Comparison of ENCODE assay signal across 8 mouse cellular contexts in the genomic region with DNA sequence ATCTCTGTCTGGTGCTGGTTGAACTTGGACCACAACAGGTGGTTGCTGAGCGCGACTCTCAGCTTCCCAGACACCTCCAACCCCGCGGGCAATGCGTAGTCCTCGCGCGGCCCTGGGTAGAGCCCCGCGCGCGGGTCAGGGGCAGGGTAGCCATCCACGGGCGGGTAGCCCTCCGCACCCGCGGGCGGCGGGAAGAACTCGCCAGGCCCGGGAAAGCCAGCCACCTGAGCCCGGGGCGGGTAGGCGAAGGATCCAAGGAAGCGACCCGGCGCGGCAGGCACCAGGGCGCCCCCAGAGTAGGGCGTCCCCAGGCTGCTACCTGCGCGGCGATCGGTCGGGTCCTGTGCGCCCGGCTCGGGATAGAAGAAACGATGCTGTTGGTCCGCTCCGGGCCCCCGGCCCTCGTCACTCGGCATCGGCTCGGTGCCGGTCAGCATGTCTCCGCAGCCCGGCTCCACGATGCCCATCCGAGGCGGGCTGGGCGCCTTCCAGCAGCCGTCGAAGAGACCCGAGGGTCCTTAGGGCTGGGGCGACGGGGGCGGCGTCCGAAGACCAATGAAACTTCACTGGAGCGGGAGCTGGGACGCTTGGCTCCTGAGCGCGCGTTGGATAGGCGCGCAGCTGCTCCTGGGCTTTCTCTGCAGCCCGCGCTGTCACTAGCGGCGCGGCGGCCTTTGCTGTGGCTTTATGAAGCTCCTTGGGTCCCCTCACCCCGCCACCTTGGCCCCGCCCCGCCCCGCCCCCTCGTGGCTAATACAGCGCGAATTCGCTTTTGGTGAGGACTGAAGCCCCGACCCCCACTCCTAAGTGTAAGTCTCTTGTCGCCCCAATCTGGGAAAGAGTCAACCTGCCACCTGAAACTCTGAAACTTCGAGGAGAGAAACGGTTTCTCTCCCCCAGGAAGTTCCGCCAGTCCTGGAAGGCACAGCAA. TPM values are rescaled to one million over a fixed set of nuclear protein-coding genes. Genes with fewer than 3 reads are reported as not detected.
DNase-seq lines count a peak whose midpoint lies in the region; ATAC-seq and TF ChIP-seq lines count a peak whose summit lies in the region.

A gene (minus strand): TSS at position 661 of the 931 bp plus-strand sequence.

- H3K4me1 ChIP-seq in CH12.LX (ENCODE audit: control insufficient read depth in 1 of 2, insufficient read depth in 2 of 2) = peaks cover 7 to 40% of the 10 kb centered on the region in 2 experiments; a peak in 3 of 4 replicates
- peaks cover 5% of the 10 kb centered on the region; the same call in 1 of the 2 replicates for H3K4me1 ChIP-seq in forebrain, postnatal 0 days (ENCODE audit: insufficient read depth)
- peaks cover 18% of the 10 kb centered on the region for H3K4me1 ChIP-seq in midbrain, embryonic 12.5 days

- H3K9me3 ChIP-seq in CH12.LX (replicated peaks; ENCODE audit: low read length) = peaks cover 7% of the 10 kb centered on the region
- no peaks in the 10 kb centered on the region for H3K9me3 ChIP-seq in forebrain, postnatal 0 days (ENCODE audit: low read length)
- no peaks in the 10 kb centered on the region for H3K9me3 ChIP-seq in midbrain, embryonic 12.5 days

- H3K79me2 ChIP-seq in CH12.LX (replicated peaks; ENCODE audit: control insufficient read depth, extremely low read depth, insufficient read depth, poor library complexity, severe bottlenecking) = no peaks in the 10 kb centered on the region

- no peak for ATAC-seq in forebrain, postnatal 0 days
- no peak for ATAC-seq in midbrain, embryonic 12.5 days (ENCODE audit: low FRiP score, low read depth)

- no peak for TF ChIP-seq RAD21 in CH12.LX (IDR thresholded peaks at IDR 0.05; ENCODE audit: low read depth, low read length)

- H3K36me3 ChIP-seq in CH12.LX (replicated peaks in 1 of 2; ENCODE audit: control insufficient read depth in 1 of 2, insufficient read depth in 1 of 2, low read length in 1 of 2) = no peaks in the 10 kb centered on the region
- no peaks in the 10 kb centered on the region for H3K36me3 ChIP-seq in forebrain, postnatal 0 days (ENCODE audit: insufficient read depth)
- no peaks in the 10 kb centered on the region for H3K36me3 ChIP-seq in midbrain, embryonic 12.5 days

- TF ChIP-seq EP300 in CH12.LX (IDR thresholded peaks at IDR 0.05; ENCODE audit: low read length) = no peak

- WGBS in forebrain, postnatal 0 days = under 1% methylated on average over 85 of the region's 87 CpGs
- under 1% methylated on average over 79 of the region's 87 CpGs for WGBS in midbrain, embryonic 12.5 days

- no peak within 1 kb of the TSS for H3K27ac ChIP-seq in CH12.LX (ENCODE audit: insufficient read depth, low read depth)
- H3K27ac ChIP-seq in forebrain, postnatal 0 days (ENCODE audit: low read depth, low read length) = no peak within 1 kb of the TSS
- H3K27ac ChIP-seq in midbrain, embryonic 12.5 days (replicated peaks) = no peak within 1 kb of the TSS

- in situ Hi-C loops in CH12.LX (cut with MboI; ENCODE audit: low pct_ligation_motif_present, low pct_unique_long_range_greater_than_20kb, low sequenced_read_pairs) = loop anchor here (5.0 kb wide), 1 partner anchor 32 kb away; no protein-coding TSS in a partner anchor

- TF ChIP-seq CTCF in CH12.LX (conservative IDR thresholded peaks at IDR 0.05 in 1 of 2, IDR thresholded peaks at IDR 0.05 in 1 of 2; ENCODE audit: low read depth in 2 of 2, low read length in 2 of 2) = no peak
- TF ChIP-seq CTCF in forebrain, postnatal 0 days (IDR thresholded peaks at IDR 0.05; ENCODE audit: low read depth) = no peak

- H3K4me2 ChIP-seq in CH12.LX (ENCODE audit: insufficient read depth, low read depth, poor library complexity, severe bottlenecking) = 0 out of 2 replicates have a peak within 1 kb of the TSS, but pooled peaks have one; percentile 10
- H3K4me2 ChIP-seq in forebrain, postnatal 0 days (ENCODE audit: low read depth) = peak within 1 kb of the TSS; percentile 58
- peak within 1 kb of the TSS; percentile 65 for H3K4me2 ChIP-seq in midbrain, embryonic 12.5 days (replicated peaks)

- DNase-seq in embryo, embryonic 10 days (ENCODE audit: low spot score) = peak; percentile 64
- no peak for DNase-seq in embryo, embryonic 9.5 days (ENCODE audit: extremely low spot score)
- no peak for DNase-seq in CH12.LX (ENCODE audit: extremely low read depth)
- no peak for DNase-seq in forebrain, postnatal 0 days
- peak; percentile 52 for DNase-seq in thymus, postnatal 25 days
- DNase-seq in layer of hippocampus, postnatal 36 days = no peak
- DNase-seq in layer of hippocampus, postnatal 25 days (ENCODE audit: extremely low spot score in 1 of 2, low spot score in 1 of 2) = no peak

- no peak for TF ChIP-seq POLR2A in CH12.LX (IDR thresholded peaks at IDR 0.05; ENCODE audit: low read depth, low read length)

- H3K4me3 ChIP-seq in CH12.LX (replicated peaks in 1 of 3; ENCODE audit: low read depth in 2 of 3, low read length in 2 of 3, poor library complexity in 1 of 3) = peak within 1 kb of the TSS in 1 of 3 experiments; percentile 14
- peak within 1 kb of the TSS; percentile 33 for H3K4me3 ChIP-seq in forebrain, postnatal 0 days (ENCODE audit: low read depth, low read length)
- peak within 1 kb of the TSS; percentile 41 for H3K4me3 ChIP-seq in midbrain, embryonic 12.5 days

- dilution Hi-C loops in CH12.LX (cut with MboI; ENCODE audit: extremely low pct_ligation_motif_present, extremely low pct_unique_long_range_greater_than_20kb, low sequenced_read_pairs) = no loop called here

- H3K27me3 ChIP-seq in CH12.LX (replicated peaks) = no peaks in the 10 kb centered on the region
- peaks cover 35% of the 10 kb centered on the region for H3K27me3 ChIP-seq in forebrain, postnatal 0 days (ENCODE audit: insufficient read depth, low read length)
- H3K27me3 ChIP-seq in midbrain, embryonic 12.5 days = peaks cover 79% of the 10 kb centered on the region

- H3K9ac ChIP-seq in CH12.LX (ENCODE audit: insufficient read depth, low read depth) = no peak within 1 kb of the TSS
- peak within 1 kb of the TSS; percentile 28; the same call in 1 of the 2 replicates for H3K9ac ChIP-seq in forebrain, postnatal 0 days
- H3K9ac ChIP-seq in midbrain, embryonic 12.5 days (replicated peaks) = peak within 1 kb of the TSS; percentile 28; the same call in 1 of the 2 replicates

TF ChIP-seq in CH12.LX, 34 proteins besides CTCF, POLR2A, EP300 and RAD21:
- TF ChIP-seq ZNF384 (IDR thresholded peaks at IDR 0.05; ENCODE audit: low read depth, low read length) = no peak
- TF ChIP-seq RCOR1 (conservative IDR thresholded peaks at IDR 0.05; ENCODE audit: low read depth, low read length) = no peak
- no peak for TF ChIP-seq SIN3A (IDR thresholded peaks at IDR 0.05; ENCODE audit: low read length)
- TF ChIP-seq ELF1 (IDR thresholded peaks at IDR 0.05; ENCODE audit: low read depth, low read length) = no peak
- no peak for TF ChIP-seq POLR2AphosphoS2 (IDR thresholded peaks at IDR 0.05; ENCODE audit: low read depth, low read length)
- TF ChIP-seq ZC3H11A (IDR thresholded peaks at IDR 0.05; ENCODE audit: low read depth, low read length) = no peak
- no peak for TF ChIP-seq MYC (IDR thresholded peaks at IDR 0.05; ENCODE audit: low read depth, low read length)
- no peak for TF ChIP-seq GABPA (IDR thresholded peaks at IDR 0.05; ENCODE audit: insufficient replicate concordance, low read depth, low read length)
- no peak for TF ChIP-seq TCF12 (IDR thresholded peaks at IDR 0.05; ENCODE audit: low read depth, low read length)
- no peak for TF ChIP-seq ZMIZ1 (IDR thresholded peaks at IDR 0.05; ENCODE audit: low read depth, low read length)
- no peak for TF ChIP-seq TBP (conservative IDR thresholded peaks at IDR 0.05; ENCODE audit: low read depth, low read length)
- no peak for TF ChIP-seq NRF1 (IDR thresholded peaks at IDR 0.05; ENCODE audit: low read depth, low read length)
- TF ChIP-seq IRF4 (IDR thresholded peaks at IDR 0.05; ENCODE audit: low read depth, low read length) = no peak

RNA-seq across cellular contexts. Expression of the gene that starts here (rescaled TPM):
- 0.08 TPM in 2 replicates for total RNA-seq in CH12.LX (2012; rRNA removed)
- total RNA-seq in CH12.LX (2014; rRNA removed) = not detected in 2 replicates
- 0.09 TPM in 1 of 2 replicates, not detected in the other for polyA plus RNA-seq in CH12.LX (2012; ENCODE audit: insufficient read length, low read depth)
- 1.6 and 1.7 TPM in 2 replicates for total RNA-seq in forebrain, postnatal 0 days (2014; rRNA removed)
- polyA plus RNA-seq in forebrain, postnatal 0 days (2015; fragmentation: Nextera tagmentation; extraction: Ambion mirVana) = 2.2 and 2.9 TPM in 2 replicates
- polyA plus RNA-seq in midbrain, embryonic 12.5 days (2016; fragmentation: Nextera tagmentation; extraction: Ambion mirVana) = 0.23 and 0.24 TPM in 2 replicates
- total RNA-seq in layer of hippocampus, postnatal 36 days (2021) = under 1 TPM in 1 of 2 experiments, not detected in 1; 0.15 TPM
- under 1 TPM in 1 of 2 experiments, not detected in 1; 0.10 TPM for total RNA-seq in layer of hippocampus, postnatal 25 days (2021)

Comparison
In these comparisons a context has a peak if more than half of its experiments do, and no peak if none do; other contexts are left out.
1. DNase-seq: peak in embryo, embryonic 10 days (single experiment) and thymus, postnatal 25 days (single experiment); none in embryo, embryonic 9.5 days (single experiment), CH12.LX (single experiment), forebrain, postnatal 0 days (single experiment), layer of hippocampus, postnatal 36 days (0 of 2) and layer of hippocampus, postnatal 25 days (0 of 2).
2. H3K4me2 ChIP-seq: peak in every context shown above with its lines; median percentile 65 in midbrain, embryonic 12.5 days; 58 in forebrain, postnatal 0 days; 10 in CH12.LX.